Mouse (Mus musculus): ENCODE results near the gene Gm8909. TPM values are rescaled to one million over a fixed set of nuclear protein-coding genes. Genes with fewer than 3 reads are reported as not detected.
"Not testable (repeated sequence)": the region's sequence is repeated elsewhere in the genome, so short reads cannot be mapped to it uniquely, and the experiment has no call there.

The Gm8909 gene
- total RNA-seq, 2 experiments from 2014 or later, result not detected

DNA sequence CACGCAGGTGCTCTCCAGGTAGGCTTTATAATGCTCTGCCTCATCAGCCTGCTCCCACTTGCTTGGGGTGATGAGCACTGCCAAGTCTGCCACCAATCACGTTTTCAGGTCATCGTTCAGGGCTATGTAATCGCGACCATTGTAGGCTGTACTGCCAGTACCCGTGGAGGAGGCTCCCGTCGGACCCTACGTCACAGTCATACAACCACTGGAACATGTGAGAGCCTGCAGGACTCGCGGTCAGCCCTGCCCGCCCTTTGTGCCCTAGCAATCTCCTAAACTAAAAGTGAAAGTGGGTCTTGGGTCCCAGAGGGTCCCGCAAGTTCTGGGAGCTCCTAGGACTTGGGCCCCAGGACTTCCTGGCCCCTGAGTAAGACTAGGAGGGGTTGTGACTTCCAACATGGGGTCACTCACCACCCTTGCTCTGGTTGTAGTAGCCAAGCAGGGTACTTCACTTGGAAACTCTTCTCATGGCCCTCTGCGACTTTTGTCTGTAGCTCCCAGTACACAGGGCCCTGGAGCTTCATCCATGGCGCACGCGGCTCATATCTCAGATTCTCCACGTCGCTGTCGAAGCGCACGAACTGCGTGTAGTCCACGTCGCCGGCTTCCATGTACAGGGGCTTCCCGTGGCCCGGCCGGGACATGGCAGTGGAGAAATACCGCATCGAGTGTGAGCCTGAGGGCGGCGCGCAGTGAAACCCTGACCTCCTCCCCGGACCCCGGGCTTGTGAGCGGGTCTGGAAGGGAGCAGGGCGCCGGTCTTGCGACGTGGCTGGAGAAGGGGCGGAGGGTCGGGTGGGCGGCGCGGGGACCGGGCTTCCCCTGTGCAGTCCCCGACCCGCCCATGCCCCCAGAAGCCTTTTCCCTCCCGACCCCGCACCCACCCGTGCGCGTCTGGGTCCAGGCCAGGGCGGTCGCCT lies 6.9 kb downstream of the Gm8909 start:
- DNase-seq, result no peak

DNA sequence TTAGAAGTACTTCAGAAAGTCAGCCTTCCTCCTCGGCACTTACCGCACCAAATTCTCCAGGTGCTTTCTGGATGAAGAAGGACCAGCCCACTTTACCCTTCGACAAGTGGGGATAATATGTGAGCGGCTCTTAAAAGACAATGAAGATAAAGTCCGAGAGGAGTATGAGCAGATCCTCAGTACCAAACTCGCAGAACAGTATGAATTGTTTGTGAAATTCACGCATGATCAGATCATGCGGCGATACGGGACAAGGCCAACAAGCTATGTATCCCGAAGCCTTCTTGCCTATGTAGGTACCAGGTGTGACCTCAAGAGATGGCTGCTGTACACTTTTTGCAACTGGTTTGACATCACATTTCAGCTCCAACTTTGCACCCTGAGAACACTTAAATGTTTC lies 10.1 kb downstream of the Gm8909 start:
- not testable (repeated sequence) for DNase-seq

DNA sequence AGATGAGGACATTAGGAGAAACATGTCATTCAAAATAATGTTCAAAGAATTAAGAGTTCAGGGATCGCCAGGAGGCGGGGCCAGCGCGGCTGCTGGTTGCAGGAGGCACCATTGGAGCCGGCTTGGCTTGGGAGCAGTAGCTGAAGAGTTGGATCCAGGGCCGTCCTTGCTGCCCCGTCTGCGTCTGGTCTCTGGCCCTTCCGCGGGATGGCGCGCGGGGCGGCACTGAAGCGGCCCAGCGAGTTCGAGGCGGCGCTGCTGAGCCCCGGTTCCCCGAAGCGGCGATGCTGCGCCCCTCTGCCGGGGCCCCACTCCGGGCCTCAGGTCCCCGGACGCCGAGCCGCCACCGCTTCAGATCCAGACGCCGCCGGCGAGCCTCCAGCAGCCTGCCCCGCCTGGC lies 10.6 kb downstream of the Gm8909 start:
- not testable (repeated sequence) for DNase-seq

DNA sequence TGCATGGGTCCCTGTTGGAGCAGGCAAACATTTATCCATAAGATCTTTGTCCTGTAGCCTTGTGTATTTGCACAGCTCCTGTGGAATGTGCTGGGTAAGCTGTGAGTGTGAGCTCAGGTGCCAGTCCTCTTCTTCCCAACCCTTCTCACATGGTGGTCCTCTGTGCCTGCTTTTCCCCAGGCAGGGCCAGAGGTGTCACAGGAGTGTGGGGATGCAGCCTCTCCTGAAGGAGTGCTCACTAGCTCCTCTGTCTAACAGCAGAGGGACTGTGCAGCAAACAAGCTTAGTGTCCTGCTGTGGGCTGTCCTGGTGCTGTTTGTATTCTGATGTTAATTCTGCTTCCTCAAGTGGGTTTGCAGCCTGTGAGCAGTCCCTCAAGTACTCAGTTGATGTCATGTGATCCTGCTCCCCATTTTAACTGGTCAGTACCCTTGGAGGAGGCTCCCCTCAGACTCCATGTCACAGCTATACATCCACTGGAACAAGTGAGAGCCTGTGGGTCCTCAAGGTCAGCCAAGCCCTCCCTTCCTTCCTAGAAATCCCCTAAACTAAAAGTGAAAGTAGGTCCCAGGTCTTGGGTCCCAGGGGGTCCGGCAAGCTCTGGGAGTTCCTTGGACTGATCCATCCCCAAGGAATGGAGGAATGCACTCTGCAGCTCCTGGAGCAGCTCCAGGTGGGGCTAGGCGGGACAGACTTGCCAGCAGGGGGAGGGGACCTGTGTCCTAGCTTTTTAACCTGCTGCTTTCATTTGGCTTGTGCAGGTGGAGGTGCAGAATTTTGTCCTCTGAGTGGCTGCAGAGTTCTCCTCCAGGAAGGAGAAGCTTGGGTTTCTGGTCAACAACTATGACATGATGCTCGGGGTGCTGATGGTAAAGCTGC lies 13.8 kb downstream of the Gm8909 start:
- DNase-seq, result no peak

DNA sequence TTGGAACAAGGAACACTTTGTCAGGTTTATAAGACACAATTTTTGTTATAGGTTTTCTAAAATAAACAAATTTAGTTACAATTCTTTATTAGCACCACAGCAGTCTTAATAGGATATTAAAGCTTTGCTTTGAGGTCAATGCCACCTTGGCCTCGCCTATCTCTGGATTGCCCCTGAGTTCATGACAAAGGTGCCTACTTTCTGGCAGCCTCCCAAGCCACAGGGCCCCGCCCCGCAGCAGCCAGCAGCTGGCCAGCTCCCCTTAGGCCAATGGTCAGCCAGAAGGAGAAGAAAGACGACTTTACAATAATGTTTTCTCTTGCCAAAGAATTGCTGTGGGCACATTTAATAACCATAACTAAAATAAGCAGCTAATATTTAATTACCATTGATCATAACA lies 17.1 kb downstream of the Gm8909 start:
- not testable (repeated sequence) for DNase-seq

DNA sequence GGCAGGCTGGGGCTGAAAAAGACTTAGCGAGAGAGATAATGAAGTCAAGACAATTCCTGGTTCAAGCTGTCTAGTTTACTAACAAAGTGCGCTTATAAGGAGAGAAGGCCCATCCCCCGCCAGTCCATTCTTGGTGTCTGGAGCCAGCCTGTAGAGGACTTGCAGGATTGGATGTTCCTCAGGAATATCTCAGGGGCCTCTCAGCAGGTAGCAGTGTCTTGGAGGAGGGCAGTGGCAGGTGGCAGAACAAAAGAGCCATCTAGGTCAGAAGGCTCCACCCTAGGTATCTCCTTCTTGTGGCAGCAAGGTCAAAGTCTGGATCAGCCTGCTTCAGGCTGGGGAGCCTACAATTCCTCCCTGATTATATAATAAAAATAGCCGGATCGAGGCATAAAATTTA lies 19.9 kb downstream of the Gm8909 start:
- not testable (repeated sequence) for DNase-seq

DNA sequence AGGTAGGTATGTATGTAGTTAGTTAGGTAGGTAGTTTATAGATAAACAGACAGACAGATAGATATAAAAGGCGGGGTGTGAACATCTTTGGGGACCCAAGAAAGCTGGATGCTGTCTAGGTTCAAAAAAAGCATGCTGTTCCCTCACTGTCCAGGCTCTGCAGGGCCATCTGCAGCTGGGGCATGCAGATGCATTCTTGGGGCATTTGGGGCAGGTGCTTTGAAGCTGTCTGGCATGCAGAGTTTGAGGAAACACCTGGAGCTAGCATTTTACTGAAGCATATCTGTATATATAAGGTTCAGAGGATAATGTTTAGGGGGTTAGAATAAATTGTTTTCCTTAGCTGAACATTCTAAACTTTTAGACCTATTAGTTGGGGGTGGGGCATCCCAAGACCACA lies 21.4 kb downstream of the Gm8909 start:
- DNase-seq, result not testable (repeated sequence)

DNA sequence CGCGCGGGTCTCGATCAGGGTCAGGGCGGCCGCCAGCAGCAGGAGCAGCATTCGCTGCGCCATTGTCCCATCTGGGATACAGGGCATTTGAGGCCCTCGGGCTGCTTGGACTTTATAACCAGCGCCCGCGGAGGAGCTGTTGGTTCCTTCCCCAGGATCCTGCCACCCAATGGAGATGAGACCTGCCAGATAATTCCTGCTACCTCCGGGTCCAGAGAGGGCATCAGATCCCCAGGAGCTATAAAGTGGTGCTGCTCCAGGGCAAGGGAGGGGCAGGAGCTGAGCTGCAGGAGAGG lies 22.5 kb downstream of the Gm8909 start:
- not testable (repeated sequence) for DNase-seq

DNA sequence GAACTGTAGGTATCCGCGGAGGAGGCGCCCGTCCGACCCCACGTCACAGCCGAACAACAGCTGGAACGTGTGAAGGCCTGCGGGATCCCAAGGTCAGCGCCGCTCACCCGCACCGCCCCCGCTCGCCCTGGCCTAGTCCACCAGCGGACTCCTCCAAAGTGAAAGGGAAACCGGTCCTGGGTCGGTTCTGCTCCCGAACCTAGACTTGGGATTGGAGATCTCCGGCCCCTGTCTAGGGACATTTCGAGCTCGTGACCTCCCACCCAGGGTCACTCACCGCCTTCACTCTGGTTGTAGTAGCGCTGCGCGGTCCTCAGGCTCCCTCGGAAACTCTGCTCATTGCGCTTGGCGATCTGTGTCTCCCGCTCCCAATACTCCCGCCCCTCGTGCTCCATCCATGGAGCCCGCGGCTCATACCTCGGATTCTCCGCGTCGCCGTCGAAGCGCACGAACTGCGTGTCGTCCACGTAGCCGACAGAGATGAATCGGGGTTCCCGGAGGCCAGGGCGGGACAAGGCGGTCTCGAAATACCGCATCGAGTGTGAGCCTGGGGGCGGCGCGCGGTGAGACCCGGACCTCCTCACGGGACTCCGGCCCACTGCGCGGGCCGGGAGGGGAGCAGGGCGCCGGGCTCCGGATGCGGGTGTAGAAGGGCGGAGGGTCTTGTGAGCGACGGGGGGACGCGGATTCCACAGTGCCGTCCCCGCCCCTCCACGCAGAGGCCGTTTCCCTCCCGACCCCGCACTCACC lies 23.1 kb downstream of the Gm8909 start:
- no peak for DNase-seq

DNA sequence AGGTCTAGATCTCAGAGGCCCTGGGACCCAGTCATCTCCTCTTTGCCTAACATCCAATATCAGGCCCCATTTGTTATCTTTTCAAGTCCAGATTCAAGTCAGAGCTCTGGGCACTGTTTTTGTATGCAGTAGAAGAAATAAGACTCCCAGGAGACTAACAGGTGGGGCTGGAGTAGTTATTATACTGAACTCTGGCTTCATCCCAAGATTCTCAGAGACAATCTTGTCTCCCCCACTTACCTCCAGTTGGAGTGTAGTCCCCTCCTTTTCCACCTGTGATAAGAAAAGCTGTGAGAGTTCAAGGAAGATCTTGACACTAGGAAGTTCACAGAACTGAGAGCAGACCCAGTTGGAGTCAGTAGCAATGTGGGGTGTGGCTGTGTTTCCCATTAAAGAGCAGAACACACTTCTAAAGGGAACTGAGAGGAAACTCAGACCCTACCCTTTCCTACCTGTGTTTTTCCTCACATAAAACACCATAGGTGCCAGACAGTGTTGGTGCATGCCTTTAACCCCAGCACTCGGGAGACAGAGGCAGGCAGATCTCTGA lies 32.0 kb downstream of the Gm8909 start:
- DNase-seq, result not testable (repeated sequence)

DNA sequence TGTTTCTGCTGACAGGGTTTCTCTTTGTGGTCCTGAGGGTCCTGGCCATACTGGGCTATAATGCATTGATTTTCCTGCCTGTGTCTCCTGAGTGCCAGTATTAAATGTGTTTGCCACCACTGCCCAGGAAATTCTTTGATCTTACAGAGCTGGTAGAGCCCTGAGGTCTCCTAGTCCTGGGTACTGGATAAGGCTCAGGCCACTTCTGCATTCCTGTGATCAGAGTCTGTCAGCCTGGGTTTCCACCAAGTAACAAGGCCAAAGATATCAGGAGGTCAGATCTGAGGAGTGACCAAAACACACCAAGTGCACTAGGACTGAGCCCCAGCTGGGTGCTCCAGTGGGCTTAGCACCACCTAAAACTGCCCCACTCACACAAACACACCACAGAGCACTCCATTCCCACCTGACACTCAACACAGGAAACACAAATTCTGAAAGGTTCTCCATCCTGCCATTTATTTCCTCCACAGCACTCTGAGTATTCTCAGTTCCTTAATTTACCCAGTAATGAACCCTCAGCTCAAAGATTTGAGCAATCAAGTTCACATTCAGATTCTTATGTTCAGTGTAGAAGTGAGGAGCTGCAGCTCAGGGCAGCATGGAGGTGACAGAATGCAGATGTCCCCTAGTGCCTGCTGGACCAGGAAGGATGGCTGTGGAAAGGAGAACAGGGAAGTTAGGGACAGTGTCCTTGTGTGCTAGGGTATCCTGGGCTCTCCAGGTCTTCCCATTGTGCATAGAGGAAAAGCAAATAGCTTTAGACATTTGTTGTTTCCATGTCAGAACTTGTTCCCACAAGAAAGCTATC lies 32.7 kb downstream of the Gm8909 start:
- not testable (repeated sequence) for DNase-seq

DNA sequence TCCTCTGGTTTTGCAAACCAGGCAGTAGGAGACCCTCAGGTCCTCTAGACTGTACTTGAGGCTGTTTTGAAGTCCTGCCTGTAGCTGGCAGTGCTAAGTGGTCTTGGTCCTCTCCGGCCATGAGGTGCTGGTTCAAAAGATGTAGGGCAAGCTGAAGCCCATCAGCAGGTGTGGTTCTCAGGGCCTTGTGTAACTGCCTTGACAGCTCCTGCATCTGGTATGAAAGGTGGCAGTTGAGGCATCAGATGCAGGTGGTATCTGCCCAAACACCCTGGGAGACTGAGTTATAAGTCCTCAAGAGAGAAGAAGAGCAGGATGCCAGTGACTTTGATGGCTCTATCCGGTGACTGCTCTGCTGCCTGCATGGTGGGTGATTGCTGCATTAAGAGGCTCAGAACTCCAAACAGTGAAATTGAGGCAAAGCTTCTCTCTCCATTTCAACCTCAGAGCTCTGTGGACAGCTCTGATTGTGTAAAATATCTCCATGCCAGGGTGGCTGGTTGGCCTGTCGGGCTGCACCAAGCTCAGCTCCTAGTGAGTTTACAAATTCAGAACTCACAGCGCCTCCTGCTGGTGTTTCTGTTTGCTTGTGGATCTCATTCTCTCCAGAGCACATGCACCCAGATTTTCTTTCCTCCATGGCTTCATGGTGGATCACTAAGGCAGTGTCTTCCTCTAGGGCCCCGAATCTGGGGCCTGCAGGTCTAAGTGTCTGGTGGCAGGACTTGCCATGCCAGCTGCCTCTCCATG lies 36.6 kb downstream of the Gm8909 start:
- DNase-seq, result no peak

DNA sequence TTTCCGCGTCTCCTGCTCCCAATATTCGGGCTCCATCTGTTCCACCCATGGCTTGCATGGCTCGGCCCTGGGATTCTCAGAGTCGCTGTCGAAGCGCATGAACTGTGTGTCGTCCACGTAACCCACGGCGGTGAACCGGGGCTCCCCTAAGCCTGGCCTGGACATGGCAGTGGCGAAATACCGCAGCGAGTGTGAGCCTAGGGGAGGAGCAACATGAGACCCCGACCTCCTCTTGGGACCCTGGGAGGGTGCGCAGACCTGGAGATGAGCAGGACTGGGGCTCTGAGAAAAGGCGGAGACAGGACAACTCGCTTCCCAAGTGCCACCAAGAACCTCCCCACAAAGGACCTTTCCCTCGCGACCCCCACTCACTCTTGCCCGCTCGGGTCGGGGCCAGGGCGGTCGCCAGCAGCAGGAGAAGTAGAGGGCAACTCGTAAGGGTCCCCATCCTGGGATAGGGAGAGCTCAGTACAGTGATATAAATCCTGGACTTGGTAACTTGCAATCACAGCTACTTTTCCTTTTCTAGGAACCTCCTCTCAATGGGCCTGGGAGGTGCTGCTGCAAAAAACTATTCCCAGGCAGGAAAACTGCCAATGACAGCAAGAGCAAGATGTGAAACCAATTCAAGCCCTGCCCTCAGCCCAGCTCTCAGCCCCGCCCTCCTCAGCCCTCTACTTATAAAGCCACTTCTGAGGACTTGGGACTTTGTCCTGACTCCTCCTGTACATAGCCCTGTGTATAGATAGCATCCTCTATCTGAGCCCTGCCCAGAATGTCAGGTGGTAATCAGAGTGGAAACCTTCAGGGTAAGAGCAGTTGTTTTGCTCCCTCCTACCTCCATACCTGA lies 39.1 kb downstream of the Gm8909 start, which contains the start of gene Gm7030:
Gm7030 (minus strand) TSS at position 458 of the 850 bp plus-strand sequence.
- not testable (repeated sequence) for DNase-seq

DNA sequence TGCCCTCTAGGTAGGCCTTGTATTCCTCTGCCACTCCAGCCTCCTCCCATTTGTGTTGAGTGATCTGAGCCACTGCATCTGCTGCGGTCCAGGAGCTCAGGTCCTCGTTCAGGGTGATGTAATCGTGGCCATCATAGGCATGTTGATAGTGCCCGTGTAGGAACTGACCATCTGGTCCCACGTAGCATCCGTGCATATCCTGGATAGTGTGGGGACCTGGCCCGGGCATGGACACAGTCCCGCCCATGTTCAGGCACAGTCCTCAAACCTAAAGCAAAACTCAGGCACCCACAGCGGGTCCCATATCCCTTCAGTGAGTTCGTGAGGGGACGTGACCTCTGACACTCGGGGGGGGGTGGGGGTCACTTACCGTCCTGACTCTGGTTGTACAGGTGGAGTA lies 39.8 kb downstream of the Gm8909 start:
- not testable (repeated sequence) for DNase-seq

DNA sequence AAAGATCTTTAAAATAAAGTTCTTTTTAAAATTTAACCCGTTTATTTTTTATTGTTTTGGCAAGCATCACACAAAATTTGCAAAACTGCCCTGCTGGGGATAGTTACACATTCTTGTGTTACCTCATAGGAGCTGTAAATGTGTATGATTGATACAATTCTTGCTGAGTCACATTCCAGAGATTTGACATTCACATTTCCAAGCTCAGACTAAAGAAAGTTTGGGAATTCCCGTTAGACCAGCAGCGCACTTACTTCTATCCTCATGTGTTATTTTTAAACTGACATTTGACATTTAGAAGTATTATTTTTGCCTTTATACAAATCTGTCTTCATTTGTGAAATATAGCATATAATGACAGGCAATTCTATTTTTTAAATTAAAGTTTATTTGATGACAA lies 44.2 kb downstream of the Gm8909 start:
- not testable (repeated sequence) for DNase-seq

DNA sequence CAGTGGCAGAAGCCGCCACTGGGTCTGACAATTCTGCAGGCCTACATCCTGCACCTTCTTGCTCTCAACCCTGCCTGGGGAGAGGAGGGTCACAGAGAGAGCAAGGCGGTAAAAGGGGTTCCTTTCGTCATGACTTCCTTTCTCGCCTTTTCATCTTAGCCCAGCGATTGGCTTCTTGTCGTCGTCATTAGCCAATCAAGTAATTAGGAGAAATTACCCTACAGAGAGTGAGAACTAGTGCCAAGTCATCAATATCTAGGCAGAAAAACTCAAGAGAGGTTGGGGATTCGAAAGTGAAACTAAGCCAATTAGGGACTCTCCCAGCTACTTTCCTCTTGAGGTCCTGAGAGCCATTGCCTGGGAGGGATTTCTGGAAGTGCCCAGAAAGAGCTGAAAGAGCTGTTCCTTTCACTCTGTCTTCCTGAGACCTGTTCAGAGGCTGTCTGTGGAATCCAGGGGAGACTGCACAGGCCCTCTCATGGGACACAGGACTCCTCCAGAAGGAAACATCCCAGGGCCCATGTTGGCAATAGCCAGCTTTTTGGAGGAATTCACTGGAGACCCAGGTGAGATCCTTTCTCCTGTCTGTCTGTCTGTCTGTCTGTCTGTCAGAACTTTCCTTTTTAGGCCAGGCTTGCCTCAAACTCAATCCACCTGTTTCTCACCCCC lies 46.9 kb downstream of the Gm8909 start, which contains the start of gene Gm19684:
Gm19684 (plus strand) TSS at position 327 of the 669 bp plus-strand sequence.
- DNase-seq, result peak; percentile 33

DNA sequence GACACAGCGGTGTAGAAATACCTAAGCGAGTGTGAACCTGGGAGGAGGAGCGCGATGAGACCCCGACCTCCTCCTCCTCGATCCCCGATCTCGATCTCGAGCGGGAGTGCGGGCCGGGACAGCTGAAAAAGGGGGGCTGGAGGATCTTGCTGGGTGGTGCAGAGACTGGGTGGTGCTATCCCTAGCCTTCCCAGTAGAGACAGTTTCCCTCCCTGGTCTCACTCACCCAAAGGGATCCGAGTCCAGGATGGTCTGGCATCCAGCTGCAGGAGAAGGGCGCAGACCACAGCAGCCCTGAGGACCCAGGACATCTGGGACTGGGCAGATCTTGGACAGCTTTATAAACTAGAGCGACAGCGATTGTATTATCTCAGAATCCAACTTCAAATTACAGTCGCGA lies 47.5 kb downstream of the Gm8909 start:
- DNase-seq, result not testable (repeated sequence)

DNA sequence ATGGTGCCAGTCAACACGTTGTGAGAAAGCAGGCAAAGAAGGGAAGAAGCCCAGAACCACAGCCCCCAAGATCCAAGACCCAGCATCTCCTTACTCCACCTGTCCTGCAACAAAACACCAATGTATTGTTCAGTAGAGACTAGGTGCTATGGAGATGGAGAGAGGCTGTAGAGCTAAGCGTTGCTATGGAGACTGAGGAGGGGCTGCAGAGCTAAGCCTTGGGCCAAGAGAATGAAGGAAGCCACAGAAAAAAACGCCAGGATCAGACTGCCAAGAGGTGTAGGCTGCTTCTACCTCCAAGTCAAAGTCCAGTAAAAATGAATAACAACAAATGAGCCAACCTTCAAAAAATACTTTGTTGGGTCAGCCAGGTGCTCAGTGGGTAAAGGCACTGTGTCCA lies 51.8 kb downstream of the Gm8909 start:
- not testable (repeated sequence) for DNase-seq
